8 mouse cellular contexts compared by ENCODE assay signal in the genomic region with DNA sequence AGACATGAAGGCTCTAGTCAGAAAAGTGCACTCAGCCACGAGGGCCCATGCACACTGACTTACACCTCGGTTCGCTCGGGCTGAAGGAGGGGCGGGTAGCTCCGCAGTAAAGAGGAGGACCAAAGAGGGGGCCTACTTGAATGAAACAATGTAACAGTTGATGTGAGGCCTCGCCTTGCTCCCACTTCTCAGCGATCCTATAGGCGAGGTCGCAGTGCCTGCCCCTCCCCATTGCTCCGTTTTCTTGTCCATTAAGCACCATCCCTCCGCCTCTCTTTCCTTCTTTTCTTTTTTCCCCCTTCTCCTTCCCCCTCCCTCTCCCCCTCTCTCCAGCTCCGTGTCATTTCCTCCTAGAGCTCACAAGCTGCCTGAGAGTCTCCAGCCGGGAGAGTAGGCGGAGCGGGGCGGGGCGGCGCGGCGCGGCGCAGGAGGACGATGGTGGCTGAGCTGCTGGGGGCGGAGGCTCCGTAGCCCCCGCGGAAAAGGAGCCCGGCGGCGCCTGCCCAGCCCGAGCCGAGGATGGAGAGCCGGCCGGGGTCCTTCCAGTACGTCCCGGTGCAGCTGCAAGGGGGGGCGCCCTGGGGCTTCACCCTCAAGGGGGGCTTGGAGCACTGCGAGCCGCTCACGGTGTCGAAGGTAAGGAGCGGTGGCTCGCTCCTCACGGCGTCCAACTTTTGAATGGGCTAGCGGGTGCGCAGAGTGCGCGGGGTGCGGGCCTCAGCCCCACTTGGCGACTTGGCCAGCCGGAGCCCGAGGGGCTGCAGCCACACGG. TPM values are rescaled to one million over a fixed set of nuclear protein-coding genes. Genes with fewer than 3 reads are reported as not detected.
DNase-seq lines count a peak whose midpoint lies in the region; ATAC-seq and TF ChIP-seq lines count a peak whose summit lies in the region.

A gene (plus strand): TSS at position 229 of the 772 bp plus-strand sequence.

- peak; percentile 86 for ATAC-seq in Patski
- peak; percentile 97 for ATAC-seq in frontal cortex, adult (ENCODE audit: low TSS enrichment)
- peak; percentile 77 to 90 for ATAC-seq in hematopoietic stem cell, adult 5-6 weeks (replicated peaks in 1 of 2; ENCODE audit: insufficient read depth in 1 of 2, low FRiP score in 2 of 2, low TSS enrichment in 1 of 2, low read depth in 1 of 2, poor library complexity in 2 of 2, severe bottlenecking in 2 of 2)
- ATAC-seq in lung, embryonic 14.5 days (ENCODE audit: insufficient read depth) = peak; percentile 97
- no peak for ATAC-seq in inflammation-experienced regulatory T-cells, adult 6 months

- peak within 1 kb of the TSS; percentile 58 for H3K4me3 ChIP-seq in lung, embryonic 14.5 days (ENCODE audit: low read depth, low read length)

- H3K27me3 ChIP-seq in Patski = no peaks in the 10 kb centered on the region
- no peaks in the 10 kb centered on the region for H3K27me3 ChIP-seq in lung, embryonic 14.5 days (ENCODE audit: insufficient read depth, low read length)

- H3K9ac ChIP-seq in lung, embryonic 14.5 days = peak within 1 kb of the TSS; percentile 62

- CTCF ChIA-PET in Patski (lab: Charles Lee) = no interaction called here

- H3K27ac ChIP-seq in lung, embryonic 14.5 days (ENCODE audit: low read depth) = peak within 1 kb of the TSS; percentile 83

- H3K4me1 ChIP-seq in lung, embryonic 14.5 days (ENCODE audit: insufficient read depth) = no peaks in the 10 kb centered on the region

- POLR2A ChIA-PET in Patski (lab: Charles Lee) = interaction anchor here (0.6 to 1.9 kb wide), 4 partner anchors 18 to 1814 kb away, joined by 3 to 5 read pairs (median 4); no protein-coding TSS in a partner anchor

- TF ChIP-seq CTCF in Patski (IDR thresholded peaks at IDR 0.05) = no peak
- TF ChIP-seq CTCF in lung, embryonic 14.5 days (IDR thresholded peaks at IDR 0.05; ENCODE audit: low read depth) = no peak

- no peak for DNase-seq in Patski (ENCODE audit: low read depth, low spot score)
- peak; percentile 7 for DNase-seq in cerebellum, adult 8-10 months
- peak; percentile 60 for DNase-seq in layer of hippocampus, adult 9-11 months
- peak; percentile 82 for DNase-seq in lung, embryonic 14.5 days
- DNase-seq in ovary, postnatal 14 days (ENCODE audit: low spot score) = peak; percentile 18

- no peaks in the 10 kb centered on the region for H3K9me3 ChIP-seq in lung, embryonic 14.5 days (ENCODE audit: low read depth, low read length)

- peak within 1 kb of the TSS; percentile 58 for H3K4me2 ChIP-seq in lung, embryonic 14.5 days

- in situ Hi-C loops in Patski (cut with MboI; ENCODE audit: low pct_unique_long_range_greater_than_20kb) = no loop called here

- WGBS in lung, embryonic 14.5 days = 8% methylated on average over 50 of the region's 55 CpGs

- no peaks in the 10 kb centered on the region for H3K36me3 ChIP-seq in lung, embryonic 14.5 days (ENCODE audit: insufficient read depth)

RNA-seq across cellular contexts. Expression of the gene that starts here (rescaled TPM):
- polyA plus RNA-seq in Patski (2021) = 30.8 TPM
- total RNA-seq in hematopoietic stem cell, adult 5-6 weeks (2017) = 2.1 and 2.9 TPM in 2 replicates
- 12.7 TPM in 2 replicates for polyA plus RNA-seq in lung, embryonic 14.5 days (2014; fragmentation: Nextera tagmentation; extraction: Ambion mirVana)
- under 1 TPM in 1 of 3 experiments, not detected in 2; 0.11 TPM for polyA plus RNA-seq in inflammation-experienced regulatory T-cells, adult 6 months (2017; shearing (Covaris generic))

Comparison
In these comparisons a context has a peak if more than half of its experiments do, and no peak if none do; other contexts are left out.
1. RNA of the gene that starts here (polyA plus RNA-seq): 30.8 TPM in Patski (single experiment) and 12.7 TPM in lung, embryonic 14.5 days; 0.11 TPM in inflammation-experienced regulatory T-cells, adult 6 months; every median in the first group is over 10 times any median in the second.